Mouse (Mus musculus) E14TG2a.4 (cell line): ENCODE measurements around the gene Slc22a14.

Experiments used
- H3K27me3 ChIP-seq: 2 replicates; pipeline ENCODE4 v1.6.1; 2014; ENCODE audit warnings: low read length, control low read depth; ENCODE audit not compliant: insufficient read depth
- H3K36me3 ChIP-seq: 2 replicates; pipeline ENCODE4 v1.6.1; 2014; ENCODE audit warnings: low read length, control low read depth; ENCODE audit not compliant: insufficient read depth
- H3K4me1 ChIP-seq: replicated peaks from 2 replicates; pipeline ENCODE4 v1.6.1; 2014; ENCODE audit warnings: low read depth, low read length, control low read depth
- H3K4me3 ChIP-seq: replicated peaks from 2 replicates; pipeline ENCODE4 v1.5.1; 2014; ENCODE audit warnings: mild to moderate bottlenecking, low read length
- H3K9me3 ChIP-seq: 2 replicates; pipeline ENCODE4 v1.6.1; 2014; ENCODE audit warnings: low read length, control low read depth
- CTCF ChIP-seq: conservative IDR thresholded peaks from 2 replicates; pipeline ENCODE4 v1.5.1; 2014; ENCODE audit warnings: low read length
- NANOG ChIP-seq: IDR thresholded peaks from 2 replicates; pipeline ENCODE4 v1.6.1; 2014; ENCODE audit warnings: borderline replicate concordance, low read length, mixed read lengths
- POU5F1 ChIP-seq: IDR thresholded peaks from 2 replicates; pipeline ENCODE4 v1.6.1; 2014; ENCODE audit warnings: low read length, borderline replicate concordance

Gene Slc22a14

DNA sequence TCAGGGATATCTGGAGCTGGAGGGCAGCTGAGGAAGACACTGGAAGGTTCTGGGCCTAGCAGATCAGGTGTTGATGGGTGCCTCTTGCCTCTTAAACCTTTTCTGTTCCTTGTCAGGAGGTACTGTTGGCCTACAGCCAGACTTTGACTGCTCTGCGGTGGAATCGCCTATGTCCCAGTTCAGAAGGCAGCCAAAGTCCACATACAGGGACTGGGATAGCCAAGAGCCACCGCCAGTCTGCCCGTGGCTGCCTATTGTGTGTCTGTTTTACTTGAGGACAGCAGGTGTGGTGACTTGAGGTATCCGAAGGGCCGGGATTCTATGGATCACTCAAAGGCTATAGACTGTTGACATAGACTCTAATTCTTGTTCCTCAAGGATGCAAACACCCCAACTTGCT lies 199.8 kb downstream of the Slc22a14 start:
- TF ChIP-seq CTCF (no peak), NANOG (no peak), POU5F1 (no peak)
- Histone ChIP-seq H3K27me3 (no peaks in the 10 kb centered on the region; the same call in 1 of the 2 replicates), H3K4me3 (no peak overlapping the region)

DNA sequence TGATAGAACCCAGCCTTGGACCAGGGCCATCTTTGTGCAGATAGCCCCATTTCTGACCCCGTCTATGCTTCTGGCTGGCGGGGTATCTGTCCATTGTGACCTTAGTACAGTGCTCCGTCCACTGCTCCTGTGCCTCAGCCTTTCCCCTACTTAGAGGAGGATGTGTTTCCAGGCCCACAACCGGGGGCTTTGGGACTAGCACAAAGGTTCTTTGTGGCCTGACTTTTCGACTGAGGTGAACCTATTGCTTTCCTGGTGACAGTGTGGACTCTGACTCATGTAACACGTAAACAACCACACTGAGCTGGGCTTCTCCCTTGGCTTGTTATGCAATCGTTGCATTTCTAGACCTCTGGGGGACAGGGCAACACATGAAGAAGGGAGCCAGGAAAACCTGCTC lies 200.6 kb downstream of the Slc22a14 start:
- no peaks in the 10 kb centered on the region for H3K4me1 ChIP-seq
- no peaks in the 10 kb centered on the region for H3K36me3 ChIP-seq
- peaks cover 4% of the 10 kb centered on the region; the same call in 1 of the 2 replicates for H3K27me3 ChIP-seq
- TF ChIP-seq POU5F1 (no peak), NANOG (no peak), CTCF (no peak)
- H3K9me3 ChIP-seq = peaks cover 13% of the 10 kb centered on the region
- no peak overlapping the region for H3K4me3 ChIP-seq

More for the DNA sequence above, 199.8 kb downstream of the Slc22a14 start:
- Histone ChIP-seq H3K9me3 (peaks cover 13% of the 10 kb centered on the region), H3K4me1 (no peaks in the 10 kb centered on the region), H3K36me3 (no peaks in the 10 kb centered on the region)

- peaks cover 5% of the 10 kb centered on the region; the same call in 1 of the 2 replicates for H3K4me1 ChIP-seq
- peaks cover 24% of the 10 kb centered on the region for H3K27me3 ChIP-seq
- no peak overlapping the region for H3K4me3 ChIP-seq
- H3K36me3 ChIP-seq = no peaks in the 10 kb centered on the region
- TF ChIP-seq POU5F1 (no peak), CTCF (no peak), NANOG (no peak)
- no peaks in the 10 kb centered on the region for H3K9me3 ChIP-seq
Observed at GRCm38 (mm10) chr9:119160689-119161088, 204.7 kb downstream of the Slc22a14 start.

GRCm38 (mm10) chr9:119158861-119159260 lies 206.5 kb downstream of the Slc22a14 start, which contains the start of gene Gm47289:
Gm47289 (plus strand) TSS chr9:119159161.
- Histone ChIP-seq H3K4me1 (peaks cover 7% of the 10 kb centered on the region; the same call in 1 of the 2 replicates), H3K4me3 (no peak within 1 kb of the TSS), H3K9me3 (no peaks in the 10 kb centered on the region), H3K36me3 (no peaks in the 10 kb centered on the region), H3K27me3 (peaks cover 42% of the 10 kb centered on the region)
- TF ChIP-seq NANOG (no peak), POU5F1 (no peak), CTCF (no peak)

DNA sequence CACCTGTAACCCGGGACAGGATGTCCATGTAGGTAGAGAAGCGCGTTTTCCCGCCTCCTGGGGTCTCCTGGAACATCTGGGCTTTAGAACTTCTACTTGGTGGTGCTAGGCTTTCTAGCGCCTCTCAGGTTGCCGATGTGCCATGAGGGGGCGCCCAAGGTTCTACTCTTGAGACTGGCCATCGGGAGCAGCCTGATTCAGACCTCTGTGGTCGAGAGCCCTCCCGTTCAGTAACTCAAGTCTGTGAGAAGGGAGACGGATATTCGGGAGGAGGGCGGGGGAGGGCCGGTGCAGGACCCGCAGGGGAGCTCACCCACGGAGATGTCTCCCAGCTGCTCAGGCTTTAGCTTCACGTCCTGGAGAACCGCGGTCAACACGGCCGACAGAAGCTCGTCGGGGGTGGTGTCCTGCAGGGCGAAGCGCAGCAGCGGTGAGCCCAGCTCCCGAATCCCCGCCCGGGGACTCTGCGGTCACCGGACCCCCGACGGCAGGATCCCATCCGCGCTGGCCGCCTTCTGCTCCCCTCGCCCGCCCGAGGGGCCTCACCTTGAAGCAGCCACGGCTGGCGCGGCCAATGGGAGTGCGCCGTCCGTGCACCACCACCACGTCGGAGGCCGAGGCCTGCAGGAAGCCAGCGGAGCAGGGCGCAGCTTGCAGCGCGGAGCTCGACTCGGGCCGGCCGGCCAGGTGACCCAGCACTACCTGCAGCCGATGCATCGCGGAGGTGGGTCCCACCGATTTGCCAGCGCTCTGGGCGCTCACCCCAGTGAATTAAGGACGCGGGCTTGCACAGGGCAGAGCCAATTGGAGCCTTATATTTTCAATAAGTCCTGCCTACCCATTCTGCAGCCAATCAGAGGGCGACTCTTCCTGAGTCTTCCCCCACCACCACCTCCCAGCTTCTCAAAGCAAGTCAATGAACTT lies 208.8 kb downstream of the Slc22a14 start, which contains the start of gene Acaa1b:
TSS of gene Acaa1b (minus strand) at position 816 of the 924 bp plus-strand sequence.
- Histone ChIP-seq H3K9me3 (no peaks in the 10 kb centered on the region), H3K4me1 (peaks cover 7% of the 10 kb centered on the region; the same call in 1 of the 2 replicates), H3K36me3 (no peaks in the 10 kb centered on the region), H3K4me3 (peak within 1 kb of the TSS; percentile 82), H3K27me3 (peaks cover 62% of the 10 kb centered on the region)
- TF ChIP-seq CTCF = peak; percentile 48
- no peak for TF ChIP-seq POU5F1

DNA sequence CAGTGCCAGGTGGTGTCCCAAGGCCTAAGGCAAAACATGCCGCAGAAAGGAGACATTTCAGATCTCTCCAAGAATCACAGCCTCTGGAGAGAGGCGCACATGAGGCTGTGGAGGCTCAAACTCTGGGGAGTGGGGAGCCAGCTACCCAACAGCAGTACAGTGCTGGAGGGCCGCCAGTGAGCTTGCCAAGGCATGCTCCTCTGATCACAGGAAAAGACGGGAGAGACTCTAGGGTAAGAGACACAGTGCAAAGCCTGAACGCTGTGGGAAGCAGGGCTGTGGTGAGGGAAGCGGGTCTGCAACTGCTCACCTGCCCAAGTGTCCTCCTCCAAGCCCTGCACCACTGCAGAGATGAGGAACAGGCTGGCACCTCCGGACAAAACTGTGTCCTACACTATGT lies 209.5 kb downstream of the Slc22a14 start:
- H3K9me3 ChIP-seq = no peaks in the 10 kb centered on the region
- peaks cover 62% of the 10 kb centered on the region for H3K27me3 ChIP-seq
- peaks cover 9% of the 10 kb centered on the region for H3K4me1 ChIP-seq
- TF ChIP-seq CTCF (no peak), NANOG (no peak)
- H3K4me3 ChIP-seq = peak overlapping the region; percentile 82
- no peaks in the 10 kb centered on the region for H3K36me3 ChIP-seq

GRCm38 (mm10) chr9:119155416-119155815 lies 209.9 kb downstream of the Slc22a14 start:
- H3K36me3 ChIP-seq = no peaks in the 10 kb centered on the region
- TF ChIP-seq POU5F1 (no peak), CTCF (no peak), NANOG (no peak)
- H3K27me3 ChIP-seq = peaks cover 62% of the 10 kb centered on the region
- peaks cover 13% of the 10 kb centered on the region for H3K4me1 ChIP-seq
- no peak overlapping the region for H3K4me3 ChIP-seq
- no peaks in the 10 kb centered on the region for H3K9me3 ChIP-seq

DNA sequence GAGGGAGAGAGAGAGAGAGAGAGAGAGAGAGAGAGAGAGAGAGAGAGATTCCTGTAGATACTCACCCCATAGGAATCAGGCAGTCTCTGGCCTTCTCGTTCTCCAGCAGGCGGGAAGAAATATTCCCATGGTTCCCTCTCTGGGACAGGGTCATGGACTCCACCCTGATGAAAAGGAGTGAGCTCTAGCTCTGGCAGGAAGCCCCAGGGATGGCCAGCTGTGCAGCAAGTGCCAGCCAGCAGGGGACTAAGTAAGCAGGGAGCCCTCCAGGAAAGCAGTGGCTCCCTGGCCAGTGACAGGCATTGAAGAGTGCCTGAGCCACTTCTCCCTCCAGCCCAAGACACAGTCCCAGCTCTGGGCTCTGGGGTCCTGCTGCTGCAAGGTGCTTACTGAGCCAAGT lies 213.6 kb downstream of the Slc22a14 start:
- no peaks in the 10 kb centered on the region for H3K36me3 ChIP-seq
- peaks cover 55% of the 10 kb centered on the region for H3K27me3 ChIP-seq
- no peaks in the 10 kb centered on the region for H3K9me3 ChIP-seq
- TF ChIP-seq POU5F1 (no peak), NANOG (no peak), CTCF (no peak)
- H3K4me1 ChIP-seq = peaks cover 22% of the 10 kb centered on the region
- H3K4me3 ChIP-seq = no peak overlapping the region
